Mouse (Mus musculus): Measurements from ENCODE around the gene Fcgbp. TPM values are rescaled to one million over a fixed set of nuclear protein-coding genes. Genes with fewer than 3 reads are reported as not detected.

The Fcgbp gene
- total and polyA plus RNA-seq, 3 experiments, result not detected

GRCm38 (mm10) chr7:28169489-28170422 lies 98.7 kb downstream of the Fcgbp start, which contains the start of gene Fbl (continued):
- TF ChIP-seq ZC3H11A (IDR thresholded peaks at IDR 0.05; ENCODE audit: low read depth, low read length), result no peak
- TF ChIP-seq RCOR1 (IDR thresholded peaks at IDR 0.05; ENCODE audit: low read depth, low read length), result no peak
- 0 out of 4 replicates have a peak, but pooled peaks of 1 of the 2 experiments have one; percentile 15 for TF ChIP-seq USF2 (IDR thresholded peaks at IDR 0.05; ENCODE audit: borderline replicate concordance in 1 of 2, insufficient read depth in 1 of 2, low read depth in 1 of 2, low read length in 2 of 2)
- TF ChIP-seq MAZ (IDR thresholded peaks at IDR 0.05; ENCODE audit: low read depth, low read length), result no peak; the same call in 1 of the 2 replicates
- no peak for TF ChIP-seq SMC3 (IDR thresholded peaks at IDR 0.05; ENCODE audit: low read depth, low read length)
- no peak for TF ChIP-seq TAL1 (IDR thresholded peaks at IDR 0.05; ENCODE audit: low read length)
- peak; percentile 95 for TF ChIP-seq POLR2AphosphoS2 (IDR thresholded peaks at IDR 0.05; ENCODE audit: low read length)
- peak; percentile 86 for TF ChIP-seq HCFC1 (IDR thresholded peaks at IDR 0.05; ENCODE audit: low read depth, low read length)
- TF ChIP-seq POLR2A (IDR thresholded peaks at IDR 0.05; ENCODE audit: control insufficient read depth in 1 of 2, insufficient read depth in 1 of 2, low read depth in 1 of 2, low read length in 2 of 2, poor library complexity in 1 of 2), result peak; percentile 75 to 89
- TF ChIP-seq ZKSCAN1 (IDR thresholded peaks at IDR 0.05; ENCODE audit: low read depth, low read length), result no peak

Other genes with a start within 250 kb of the Fcgbp start
- 6.0 and 6.9 TPM in 2 replicates for gene Zfp59, start 232.6 kb upstream of the Fcgbp start, total RNA-seq (2012; rRNA removed)
- gene Zfp59, start 232.6 kb upstream of the Fcgbp start, polyA plus RNA-seq (2012; ENCODE audit: insufficient read depth in 1 of 2, insufficient read length in 2 of 2, low read depth in 1 of 2, low replicate concordance in 2 of 2, missing spikeins in 1 of 2), result 1 to 10 TPM in 1 of 2 experiments, not detected in 1; 4.6 TPM
- 4.0 and 4.4 TPM in 2 replicates for gene Zfp607a, start 213.7 kb upstream of the Fcgbp start, total RNA-seq (2012; rRNA removed)
- gene Zfp607a, start 213.7 kb upstream of the Fcgbp start, polyA plus RNA-seq (2012; ENCODE audit: insufficient read depth in 1 of 2, insufficient read length in 2 of 2, low read depth in 1 of 2, low replicate concordance in 2 of 2, missing spikeins in 1 of 2), result 1 to 10 TPM in 1 of 2 experiments, not detected in 1; 2.4 TPM
- 2.0 and 2.3 TPM in 2 replicates for gene Zfp974, start 141.8 kb upstream of the Fcgbp start, total RNA-seq (2012; rRNA removed)
- 1 to 10 TPM in 1 of 2 experiments, not detected in 1; 1.4 TPM for gene Zfp974, start 141.8 kb upstream of the Fcgbp start, polyA plus RNA-seq (2012; ENCODE audit: insufficient read depth in 1 of 2, insufficient read length in 2 of 2, low read depth in 1 of 2, low replicate concordance in 2 of 2, missing spikeins in 1 of 2)
- 9.7 and 10.6 TPM in 2 replicates for gene Zfp780b, start 92.1 kb upstream of the Fcgbp start, total RNA-seq (2012; rRNA removed)
- 1 to 10 TPM in 1 of 2 experiments, not detected in 1; 4.5 TPM for gene Zfp780b, start 92.1 kb upstream of the Fcgbp start, polyA plus RNA-seq (2012; ENCODE audit: insufficient read depth in 1 of 2, insufficient read length in 2 of 2, low read depth in 1 of 2, low replicate concordance in 2 of 2, missing spikeins in 1 of 2)
- 5.1 and 5.2 TPM in 2 replicates for gene Zfp850, start 57.1 kb upstream of the Fcgbp start, total RNA-seq (2012; rRNA removed)
- gene Zfp850, start 57.1 kb upstream of the Fcgbp start, polyA plus RNA-seq (2012; ENCODE audit: insufficient read depth in 1 of 2, insufficient read length in 2 of 2, low read depth in 1 of 2, low replicate concordance in 2 of 2, missing spikeins in 1 of 2), result 1 to 10 TPM in 1 of 2 experiments, not detected in 1; 3.3 TPM
- gene Psmc4, start 21.1 kb upstream of the Fcgbp start, total RNA-seq (2012; rRNA removed), result 267 and 275 TPM in 2 replicates
- 100 to 1,000 TPM in 1 of 2 experiments, not detected in 1; 286 TPM for gene Psmc4, start 21.1 kb upstream of the Fcgbp start, polyA plus RNA-seq (2012; ENCODE audit: insufficient read depth in 1 of 2, insufficient read length in 2 of 2, low read depth in 1 of 2, low replicate concordance in 2 of 2, missing spikeins in 1 of 2)
- gene 9530053A07Rik, start 58.2 kb downstream of the Fcgbp start, total RNA-seq (2012; rRNA removed), result not detected in 2 replicates
- not detected for gene 9530053A07Rik, start 58.2 kb downstream of the Fcgbp start, polyA plus RNA-seq (2012; ENCODE audit: insufficient read depth in 1 of 2, insufficient read length in 2 of 2, low read depth in 1 of 2, low replicate concordance in 2 of 2, missing spikeins in 1 of 2)
- gene Fbl, start 98.5 kb downstream of the Fcgbp start, total RNA-seq (2012; rRNA removed), result 262 and 268 TPM in 2 replicates
- 100 to 1,000 TPM in 1 of 2 experiments, not detected in 1; 819 TPM for gene Fbl, start 98.5 kb downstream of the Fcgbp start, polyA plus RNA-seq (2012; ENCODE audit: insufficient read depth in 1 of 2, insufficient read length in 2 of 2, low read depth in 1 of 2, low replicate concordance in 2 of 2, missing spikeins in 1 of 2)
- 0.69 and 0.85 TPM in 2 replicates for gene Dyrk1b, start 108.2 kb downstream of the Fcgbp start, total RNA-seq (2012; rRNA removed)
- under 1 TPM in 1 of 2 experiments, not detected in 1; 0.89 TPM for gene Dyrk1b, start 108.2 kb downstream of the Fcgbp start, polyA plus RNA-seq (2012; ENCODE audit: insufficient read depth in 1 of 2, insufficient read length in 2 of 2, low read depth in 1 of 2, low replicate concordance in 2 of 2, missing spikeins in 1 of 2)
- not detected in 2 replicates for gene Eid2, start 196.6 kb downstream of the Fcgbp start, total RNA-seq (2012; rRNA removed)
- gene Eid2, start 196.6 kb downstream of the Fcgbp start, polyA plus RNA-seq (2012; ENCODE audit: insufficient read depth in 1 of 2, insufficient read length in 2 of 2, low read depth in 1 of 2, low replicate concordance in 2 of 2, missing spikeins in 1 of 2), result not detected
- 3.2 TPM in 2 replicates for gene Eid2b, start 206.5 kb downstream of the Fcgbp start, total RNA-seq (2012; rRNA removed)
- 1 to 10 TPM in 1 of 2 experiments, not detected in 1; 5.3 TPM for gene Eid2b, start 206.5 kb downstream of the Fcgbp start, polyA plus RNA-seq (2012; ENCODE audit: insufficient read depth in 1 of 2, insufficient read length in 2 of 2, low read depth in 1 of 2, low replicate concordance in 2 of 2, missing spikeins in 1 of 2)
- gene Selenov, start 219.9 kb downstream of the Fcgbp start, total RNA-seq (2012; rRNA removed), result not detected in 2 replicates
- gene Selenov, start 219.9 kb downstream of the Fcgbp start, polyA plus RNA-seq (2012; ENCODE audit: insufficient read depth in 1 of 2, insufficient read length in 2 of 2, low read depth in 1 of 2, low replicate concordance in 2 of 2, missing spikeins in 1 of 2), result not detected
- gene Dll3, start 231.0 kb downstream of the Fcgbp start, total RNA-seq (2012; rRNA removed), result 0.15 and 0.16 TPM in 2 replicates
- under 1 TPM in 1 of 2 experiments, not detected in 1; 0.57 TPM for gene Dll3, start 231.0 kb downstream of the Fcgbp start, polyA plus RNA-seq (2012; ENCODE audit: insufficient read depth in 1 of 2, insufficient read length in 2 of 2, low read depth in 1 of 2, low replicate concordance in 2 of 2, missing spikeins in 1 of 2)
- 142 and 167 TPM in 2 replicates for gene Timm50, start 240.8 kb downstream of the Fcgbp start, total RNA-seq (2012; rRNA removed)
- 100 to 1,000 TPM in 1 of 2 experiments, not detected in 1; 216 TPM for gene Timm50, start 240.8 kb downstream of the Fcgbp start, polyA plus RNA-seq (2012; ENCODE audit: insufficient read depth in 1 of 2, insufficient read length in 2 of 2, low read depth in 1 of 2, low replicate concordance in 2 of 2, missing spikeins in 1 of 2)

Measured in MEL (cell line).